Mouse (Mus musculus): ENCODE measurements at regions not wholly inside any gene's neighbourhood (a gene's known extent, or its start where the extent isn't known, plus 50 kb on each side); places are given as distances from the start of the nearest gene placed in this dataset.

- Histone ChIP-seq H3K4me1 (ENCODE audit: control insufficient read depth, insufficient read depth, low read length) (no peaks in the 10 kb centered on the region), H3K9ac (replicated peaks; ENCODE audit: low read depth, low read length) (no peak overlapping the region), H3K9me3 (ENCODE audit: control insufficient read depth, low read length) (no peaks in the 10 kb centered on the region), H3K36me3 (ENCODE audit: control insufficient read depth, insufficient read depth, low read length) (no peaks in the 10 kb centered on the region), H3K27ac (ENCODE audit: low read depth, low read length) (no peak overlapping the region), H3K4me3 (ENCODE audit: low read depth, low read length) (no peak overlapping the region), H3K4me2 (ENCODE audit: low read depth, low read length) (no peak overlapping the region), H3K27me3 (ENCODE audit: control insufficient read depth, insufficient read depth, low read length) (no peaks in the 10 kb centered on the region)
- ATAC-seq (ENCODE audit: low read depth): no peak
- WGBS: 83% methylated on average over 10 of the region's 10 CpGs
Observed at GRCm38 (mm10) chr6:31147682-31148081, 188.8 kb upstream of the Klf14 start.

GRCm38 (mm10) chr6:31148311-31148856, 189.5 kb upstream of the Klf14 start:
- ATAC-seq (ENCODE audit: low read depth): no peak
- H3K4me3 ChIP-seq (ENCODE audit: low read depth, low read length): no peak overlapping the region
- no peak overlapping the region for H3K4me2 ChIP-seq (ENCODE audit: low read depth, low read length)
- H3K4me1 ChIP-seq (ENCODE audit: control insufficient read depth, insufficient read depth, low read length): no peaks in the 10 kb centered on the region
- 75% methylated on average over 8 of the region's 8 CpGs for WGBS
- H3K9ac ChIP-seq (replicated peaks; ENCODE audit: low read depth, low read length): no peak overlapping the region
- no peaks in the 10 kb centered on the region for H3K36me3 ChIP-seq (ENCODE audit: control insufficient read depth, insufficient read depth, low read length)
- no peaks in the 10 kb centered on the region for H3K27me3 ChIP-seq (ENCODE audit: control insufficient read depth, insufficient read depth, low read length)
- H3K9me3 ChIP-seq (ENCODE audit: control insufficient read depth, low read length): no peaks in the 10 kb centered on the region
- no peak overlapping the region for H3K27ac ChIP-seq (ENCODE audit: low read depth, low read length)

- no peak overlapping the region for H3K27ac ChIP-seq (ENCODE audit: low read depth, low read length)
- no peak overlapping the region for H3K4me3 ChIP-seq (ENCODE audit: low read depth, low read length)
- no peak overlapping the region for H3K4me2 ChIP-seq (ENCODE audit: low read depth, low read length)
- 95% methylated on average over 6 of the region's 6 CpGs for WGBS
- ATAC-seq (ENCODE audit: low read depth): no peak
- H3K4me1 ChIP-seq (ENCODE audit: control insufficient read depth, insufficient read depth, low read length): no peaks in the 10 kb centered on the region
- H3K27me3 ChIP-seq (ENCODE audit: control insufficient read depth, insufficient read depth, low read length): no peaks in the 10 kb centered on the region
- no peaks in the 10 kb centered on the region for H3K9me3 ChIP-seq (ENCODE audit: control insufficient read depth, low read length)
- H3K36me3 ChIP-seq (ENCODE audit: control insufficient read depth, insufficient read depth, low read length): no peaks in the 10 kb centered on the region
- no peak overlapping the region for H3K9ac ChIP-seq (replicated peaks; ENCODE audit: low read depth, low read length)
Observed at GRCm38 (mm10) chr6:31149164-31149563, 190.3 kb upstream of the Klf14 start.

- Histone ChIP-seq H3K27ac (ENCODE audit: low read depth, low read length) (no peak overlapping the region), H3K9ac (replicated peaks; ENCODE audit: low read depth, low read length) (no peak overlapping the region), H3K9me3 (ENCODE audit: control insufficient read depth, low read length) (no peaks in the 10 kb centered on the region), H3K4me1 (ENCODE audit: control insufficient read depth, insufficient read depth, low read length) (no peaks in the 10 kb centered on the region), H3K4me3 (ENCODE audit: low read depth, low read length) (no peak overlapping the region), H3K27me3 (ENCODE audit: control insufficient read depth, insufficient read depth, low read length) (no peaks in the 10 kb centered on the region), H3K4me2 (ENCODE audit: low read depth, low read length) (no peak overlapping the region), H3K36me3 (ENCODE audit: control insufficient read depth, insufficient read depth, low read length) (no peaks in the 10 kb centered on the region)
- no peak for ATAC-seq (ENCODE audit: low read depth)
- WGBS: 90% methylated on average over 8 of the region's 8 CpGs
Observed at GRCm38 (mm10) chr6:31150416-31150815, 191.5 kb upstream of the Klf14 start.

GRCm38 (mm10) chr6:31155857-31156256, 197.0 kb upstream of the Klf14 start:
- no peaks in the 10 kb centered on the region for H3K36me3 ChIP-seq (ENCODE audit: control insufficient read depth, insufficient read depth, low read length)
- H3K9me3 ChIP-seq (ENCODE audit: control insufficient read depth, low read length): no peaks in the 10 kb centered on the region
- H3K27me3 ChIP-seq (ENCODE audit: control insufficient read depth, insufficient read depth, low read length): no peaks in the 10 kb centered on the region
- H3K4me2 ChIP-seq (ENCODE audit: low read depth, low read length): no peak overlapping the region
- ATAC-seq (ENCODE audit: low read depth): no peak
- H3K27ac ChIP-seq (ENCODE audit: low read depth, low read length): no peak overlapping the region
- WGBS: 36% methylated on average over 5 of the region's 5 CpGs
- H3K4me3 ChIP-seq (ENCODE audit: low read depth, low read length): no peak overlapping the region
- no peak overlapping the region for H3K9ac ChIP-seq (replicated peaks; ENCODE audit: low read depth, low read length)
- 0 out of 2 replicates have a peak, but pooled peaks cover 3% of the 10 kb centered on the region for H3K4me1 ChIP-seq (ENCODE audit: control insufficient read depth, insufficient read depth, low read length)

- WGBS: 97% methylated on average over 2 of the region's 2 CpGs
- no peak overlapping the region for H3K9ac ChIP-seq (replicated peaks; ENCODE audit: low read depth, low read length)
- no peaks in the 10 kb centered on the region for H3K27me3 ChIP-seq (ENCODE audit: control insufficient read depth, insufficient read depth, low read length)
- H3K9me3 ChIP-seq (ENCODE audit: control insufficient read depth, low read length): no peaks in the 10 kb centered on the region
- no peak overlapping the region for H3K27ac ChIP-seq (ENCODE audit: low read depth, low read length)
- no peaks in the 10 kb centered on the region for H3K36me3 ChIP-seq (ENCODE audit: control insufficient read depth, insufficient read depth, low read length)
- ATAC-seq (ENCODE audit: low read depth): no peak
- no peak overlapping the region for H3K4me2 ChIP-seq (ENCODE audit: low read depth, low read length)
- 0 out of 2 replicates have a peak, but pooled peaks cover 3% of the 10 kb centered on the region for H3K4me1 ChIP-seq (ENCODE audit: control insufficient read depth, insufficient read depth, low read length)
- no peak overlapping the region for H3K4me3 ChIP-seq (ENCODE audit: low read depth, low read length)
Observed at GRCm38 (mm10) chr6:31156999-31157398, 198.1 kb upstream of the Klf14 start.

- no peak overlapping the region for H3K4me3 ChIP-seq (ENCODE audit: low read depth, low read length)
- H3K27me3 ChIP-seq (ENCODE audit: control insufficient read depth, insufficient read depth, low read length): no peaks in the 10 kb centered on the region
- no peaks in the 10 kb centered on the region for H3K9me3 ChIP-seq (ENCODE audit: control insufficient read depth, low read length)
- WGBS: 91% methylated on average over 6 of the region's 6 CpGs
- H3K36me3 ChIP-seq (ENCODE audit: control insufficient read depth, insufficient read depth, low read length): no peaks in the 10 kb centered on the region
- ATAC-seq (ENCODE audit: low read depth): no peak
- 0 out of 2 replicates have a peak, but pooled peaks cover 3% of the 10 kb centered on the region for H3K4me1 ChIP-seq (ENCODE audit: control insufficient read depth, insufficient read depth, low read length)
- H3K9ac ChIP-seq (replicated peaks; ENCODE audit: low read depth, low read length): no peak overlapping the region
- H3K4me2 ChIP-seq (ENCODE audit: low read depth, low read length): no peak overlapping the region
- H3K27ac ChIP-seq (ENCODE audit: low read depth, low read length): no peak overlapping the region
Observed at GRCm38 (mm10) chr6:31157429-31157828, 198.6 kb upstream of the Klf14 start.

GRCm38 (mm10) chr6:31158648-31159047, 199.8 kb upstream of the Klf14 start:
- ATAC-seq (ENCODE audit: low read depth): peak; percentile 34; the same call in 1 of the 2 replicates
- no peaks in the 10 kb centered on the region for H3K36me3 ChIP-seq (ENCODE audit: control insufficient read depth, insufficient read depth, low read length)
- no peaks in the 10 kb centered on the region for H3K27me3 ChIP-seq (ENCODE audit: control insufficient read depth, insufficient read depth, low read length)
- H3K27ac ChIP-seq (ENCODE audit: low read depth, low read length): no peak overlapping the region
- H3K4me1 ChIP-seq (ENCODE audit: control insufficient read depth, insufficient read depth, low read length): 0 out of 2 replicates have a peak, but pooled peaks cover 3% of the 10 kb centered on the region
- H3K9ac ChIP-seq (replicated peaks; ENCODE audit: low read depth, low read length): no peak overlapping the region
- H3K9me3 ChIP-seq (ENCODE audit: control insufficient read depth, low read length): no peaks in the 10 kb centered on the region
- H3K4me3 ChIP-seq (ENCODE audit: low read depth, low read length): no peak overlapping the region
- 48% methylated on average over 7 of the region's 7 CpGs for WGBS
- no peak overlapping the region for H3K4me2 ChIP-seq (ENCODE audit: low read depth, low read length)

GRCm38 (mm10) chr6:31159240-31159639, 200.4 kb upstream of the Klf14 start:
- H3K27me3 ChIP-seq (ENCODE audit: control insufficient read depth, insufficient read depth, low read length): no peaks in the 10 kb centered on the region
- H3K9me3 ChIP-seq (ENCODE audit: control insufficient read depth, low read length): no peaks in the 10 kb centered on the region
- H3K4me3 ChIP-seq (ENCODE audit: low read depth, low read length): no peak overlapping the region
- peak overlapping the region; percentile 23; the same call in 1 of the 2 replicates for H3K4me2 ChIP-seq (ENCODE audit: low read depth, low read length)
- no peak overlapping the region for H3K9ac ChIP-seq (replicated peaks; ENCODE audit: low read depth, low read length)
- 34% methylated on average over 8 of the region's 8 CpGs for WGBS
- ATAC-seq (ENCODE audit: low read depth): no peak
- H3K4me1 ChIP-seq (ENCODE audit: control insufficient read depth, insufficient read depth, low read length): 0 out of 2 replicates have a peak, but pooled peaks cover 3% of the 10 kb centered on the region
- H3K36me3 ChIP-seq (ENCODE audit: control insufficient read depth, insufficient read depth, low read length): no peaks in the 10 kb centered on the region
- no peak overlapping the region for H3K27ac ChIP-seq (ENCODE audit: low read depth, low read length)
